13 mouse cellular contexts compared by ENCODE assay signal in genomic region chr1:94413043-94413442, GRCm38 (mm10).
DNase-seq lines count a peak whose midpoint lies in the region; ATAC-seq lines count a peak whose summit lies in the region.
"Had no signal": no experiment of that assay in that cellular context is flagged by ENCODE, and none has a peak within 500 bp of the region (broad histone marks: within the 10 kb centered on the region; RNA-seq: fewer than 3 reads in every experiment).

No protein-coding gene starts in this region.

- no peaks in the 10 kb centered on the region for H3K4me1 ChIP-seq in forebrain, embryonic 14.5 days (ENCODE audit: control insufficient read depth, insufficient read depth, low read length)
- H3K4me1 ChIP-seq in forebrain, embryonic 10.5 days: no peaks in the 10 kb centered on the region
- no peaks in the 10 kb centered on the region for H3K4me1 ChIP-seq in hindbrain, embryonic 16.5 days (ENCODE audit: control insufficient read depth, insufficient read depth, low read depth, low read length)
- H3K4me1 ChIP-seq: limb, embryonic 13.5 days had no signal

- no peaks in the 10 kb centered on the region for H3K36me3 ChIP-seq in forebrain, embryonic 14.5 days (ENCODE audit: control insufficient read depth, insufficient read depth, low read length)
- no peaks in the 10 kb centered on the region for H3K36me3 ChIP-seq in forebrain, embryonic 10.5 days (replicated peaks)
- no peaks in the 10 kb centered on the region for H3K36me3 ChIP-seq in hindbrain, embryonic 16.5 days (ENCODE audit: control insufficient read depth, insufficient read depth, low read length)
- H3K36me3 ChIP-seq: limb, embryonic 13.5 days had no signal

- ATAC-seq in forebrain, embryonic 14.5 days: peak; percentile 75
- ATAC-seq in hindbrain, embryonic 16.5 days: peak; percentile 84
- ATAC-seq in granulocyte monocyte progenitor cell, adult 5-6 weeks (replicated peaks; ENCODE audit: poor library complexity, severe bottlenecking): no peak

- H3K27me3 ChIP-seq in forebrain, embryonic 14.5 days (replicated peaks; ENCODE audit: control insufficient read depth, insufficient read depth, low read length): no peaks in the 10 kb centered on the region
- no peaks in the 10 kb centered on the region for H3K27me3 ChIP-seq in forebrain, embryonic 10.5 days (ENCODE audit: poor library complexity, severe bottlenecking)
- H3K27me3 ChIP-seq in hindbrain, embryonic 16.5 days (replicated peaks; ENCODE audit: control insufficient read depth, insufficient read depth, low read length): no peaks in the 10 kb centered on the region
- H3K27me3 ChIP-seq: limb, embryonic 13.5 days had no signal

- H3K4me2 ChIP-seq in forebrain, embryonic 14.5 days (ENCODE audit: low read length): no peak overlapping the region
- H3K4me2 ChIP-seq in hindbrain, embryonic 16.5 days (ENCODE audit: low read length): peak overlapping the region; percentile 36; the same call in 1 of the 2 replicates
- H3K4me2 ChIP-seq: limb, embryonic 13.5 days; lung, embryonic 14.5 days had no signal

- no peak overlapping the region for H3K9ac ChIP-seq in forebrain, embryonic 14.5 days (ENCODE audit: low read length)
- H3K9ac ChIP-seq in hindbrain, embryonic 16.5 days (ENCODE audit: low read depth, low read length): no peak overlapping the region
- H3K9ac ChIP-seq: limb, embryonic 13.5 days; lung, embryonic 14.5 days had no signal

- DNase-seq in forebrain, embryonic 14.5 days (ENCODE audit: low spot score): peak; percentile 52
- DNase-seq in forebrain, embryonic 10.5 days (ENCODE audit: extremely low spot score, low spot score): no peak
- peak; percentile 21 to 32 for DNase-seq in right cerebral cortex, postnatal 10 days (ENCODE audit: low spot score in 2 of 2)
- DNase-seq in right cerebral cortex, postnatal 25 days: no peak
- DNase-seq in telencephalon, adult 2 months (ENCODE audit: low read depth, low spot score): peak; percentile 4
- no peak for DNase-seq in gastrocnemius, postnatal 10 days
- DNase-seq: heart, adult 18-20 months; kidney, adult 2 months; lung, embryonic 14.5 days; thymus, adult 18-20 months had no signal

- 26% methylated on average over 9 of the region's 9 CpGs for WGBS in forebrain, embryonic 14.5 days
- 84% methylated on average over 9 of the region's 9 CpGs for WGBS in forebrain, embryonic 10.5 days
- WGBS in hindbrain, embryonic 16.5 days: 31% methylated on average over 9 of the region's 9 CpGs

- H3K9me3 ChIP-seq in forebrain, embryonic 14.5 days (replicated peaks; ENCODE audit: control insufficient read depth, low read length): no peaks in the 10 kb centered on the region
- H3K9me3 ChIP-seq in forebrain, embryonic 10.5 days: no peaks in the 10 kb centered on the region
- H3K9me3 ChIP-seq in hindbrain, embryonic 16.5 days (ENCODE audit: control insufficient read depth, low read length): no peaks in the 10 kb centered on the region
- H3K9me3 ChIP-seq: limb, embryonic 13.5 days had no signal

- H3K27ac ChIP-seq in forebrain, embryonic 14.5 days (ENCODE audit: low read depth, low read length): no peak overlapping the region
- no peak overlapping the region for H3K27ac ChIP-seq in forebrain, embryonic 10.5 days
- no peak overlapping the region for H3K27ac ChIP-seq in hindbrain, embryonic 16.5 days (ENCODE audit: low read depth, low read length)
- H3K27ac ChIP-seq: limb, embryonic 13.5 days had no signal

- no peak overlapping the region for H3K4me3 ChIP-seq in forebrain, embryonic 14.5 days (ENCODE audit: low read depth, low read length)
- H3K4me3 ChIP-seq in forebrain, embryonic 10.5 days: no peak overlapping the region
- no peak overlapping the region for H3K4me3 ChIP-seq in hindbrain, embryonic 16.5 days (ENCODE audit: low read length)
- H3K4me3 ChIP-seq: limb, embryonic 13.5 days had no signal

Comparison
In these comparisons a context has a peak if more than half of its experiments do, and no peak if none do; other contexts are left out.
1. DNase-seq: peak in forebrain, embryonic 14.5 days (single experiment), right cerebral cortex, postnatal 10 days (2 of 2) and telencephalon, adult 2 months (single experiment); none in forebrain, embryonic 10.5 days (single experiment), right cerebral cortex, postnatal 25 days (single experiment) and gastrocnemius, postnatal 10 days (single experiment).